Mouse (Mus musculus): ENCODE data around the gene Bdnf. TPM values are rescaled to one million over a fixed set of nuclear protein-coding genes. Genes with fewer than 3 reads are reported as not detected.

The Bdnf gene
- total and polyA plus RNA-seq, 3 experiments: 0.04 TPM; not detected in 2

DNA sequence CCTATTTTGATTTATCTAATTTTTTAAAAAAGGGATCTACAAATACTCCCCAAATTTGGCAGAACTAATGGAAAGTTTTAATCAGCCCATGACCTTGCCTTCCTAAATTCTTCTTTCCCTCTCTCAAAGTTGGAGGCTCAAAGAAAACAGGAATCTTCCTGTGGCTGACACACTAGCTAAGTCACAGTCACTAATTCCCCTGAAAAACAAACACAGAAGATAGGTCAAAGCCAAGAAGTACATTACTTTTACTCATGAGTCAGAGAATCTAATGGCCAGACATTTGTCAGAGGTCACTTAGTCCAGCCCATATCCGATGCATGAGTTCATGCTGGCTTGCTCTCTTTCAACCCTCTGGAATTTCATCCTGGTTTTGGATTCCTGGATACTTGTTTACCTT lies 6.6 kb downstream of the Bdnf start:
- no peaks in the 10 kb centered on the region for H3K27me3 ChIP-seq (replicated peaks)
- no peaks in the 10 kb centered on the region for H3K4me1 ChIP-seq (ENCODE audit: control insufficient read depth in 1 of 2, insufficient read depth in 2 of 2)
- TF ChIP-seq ETS1 (conservative IDR thresholded peaks at IDR 0.05; ENCODE audit: low read depth, low read length) (no peak), MXI1 (IDR thresholded peaks at IDR 0.05; ENCODE audit: low read depth, low read length) (no peak), MYC (IDR thresholded peaks at IDR 0.05; ENCODE audit: low read depth, low read length) (no peak), EP300 (IDR thresholded peaks at IDR 0.05; ENCODE audit: low read length) (no peak), NELFE (IDR thresholded peaks at IDR 0.05; ENCODE audit: low read depth, low read length) (no peak), IRF4 (IDR thresholded peaks at IDR 0.05; ENCODE audit: low read depth, low read length) (no peak), POLR2AphosphoS2 (IDR thresholded peaks at IDR 0.05; ENCODE audit: low read depth, low read length) (no peak), POLR2A (IDR thresholded peaks at IDR 0.05; ENCODE audit: low read depth, low read length) (no peak), RAD21 (IDR thresholded peaks at IDR 0.05; ENCODE audit: low read depth, low read length) (no peak), GABPA (IDR thresholded peaks at IDR 0.05; ENCODE audit: insufficient replicate concordance, low read depth, low read length) (no peak), MEF2A (IDR thresholded peaks at IDR 0.05; ENCODE audit: borderline replicate concordance, low read depth, low read length) (no peak), HCFC1 (IDR thresholded peaks at IDR 0.05; ENCODE audit: low read depth, low read length) (no peak), SIN3A (IDR thresholded peaks at IDR 0.05; ENCODE audit: low read length) (no peak), CHD1 (IDR thresholded peaks at IDR 0.05; ENCODE audit: low read depth, low read length) (no peak), CHD2 (IDR thresholded peaks at IDR 0.05; ENCODE audit: low read length) (no peak)
- dilution Hi-C loops (cut with MboI; ENCODE audit: extremely low pct_ligation_motif_present, extremely low pct_unique_long_range_greater_than_20kb, low sequenced_read_pairs) (no loop called here), in situ Hi-C loops (cut with MboI; ENCODE audit: low pct_ligation_motif_present, low pct_unique_long_range_greater_than_20kb, low sequenced_read_pairs) (loop anchor here (25.0 kb wide), 2 partner anchors 794 to 969 kb away; no protein-coding TSS in a partner anchor)
- no peaks in the 10 kb centered on the region for H3K79me2 ChIP-seq (replicated peaks; ENCODE audit: control insufficient read depth, extremely low read depth, insufficient read depth, poor library complexity, severe bottlenecking)
- H3K9me3 ChIP-seq (replicated peaks; ENCODE audit: low read length): no peaks in the 10 kb centered on the region
- no peak overlapping the region for H3K4me3 ChIP-seq (replicated peaks in 1 of 3; ENCODE audit: low read depth in 2 of 3, low read length in 2 of 3, poor library complexity in 1 of 3)
- no peak for DNase-seq (ENCODE audit: extremely low read depth)
- no peak overlapping the region for H3K4me2 ChIP-seq (ENCODE audit: insufficient read depth, low read depth, poor library complexity, severe bottlenecking)
- H3K36me3 ChIP-seq (replicated peaks in 1 of 2; ENCODE audit: control insufficient read depth in 1 of 2, insufficient read depth in 1 of 2, low read length in 1 of 2): no peaks in the 10 kb centered on the region
- H3K27ac ChIP-seq (ENCODE audit: insufficient read depth, low read depth): no peak overlapping the region
- no peak overlapping the region for H3K9ac ChIP-seq (ENCODE audit: insufficient read depth, low read depth)

DNA sequence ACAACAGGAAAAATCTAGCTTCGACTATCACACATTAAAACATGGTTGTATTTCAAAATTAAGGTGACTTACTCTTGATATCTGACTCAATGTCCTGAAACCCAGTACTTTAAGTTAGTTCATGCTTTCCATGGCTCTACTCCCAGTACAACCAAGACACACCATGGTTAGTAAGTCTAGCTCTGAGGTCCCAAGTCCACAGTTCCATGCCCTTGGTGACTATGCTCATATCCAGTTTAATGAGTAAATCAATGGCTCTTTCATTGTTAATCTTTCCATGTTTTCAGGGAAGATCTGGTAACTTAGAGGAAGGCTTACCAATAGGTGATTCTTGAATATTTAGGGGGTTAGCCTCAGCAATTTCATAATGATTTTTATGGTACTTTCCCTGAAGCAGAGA lies 14.2 kb downstream of the Bdnf start:
- in situ Hi-C loops (cut with MboI; ENCODE audit: low pct_ligation_motif_present, low pct_unique_long_range_greater_than_20kb, low sequenced_read_pairs) (loop anchor here (25.0 kb wide), 2 partner anchors 801 to 976 kb away; no protein-coding TSS in a partner anchor), dilution Hi-C loops (cut with MboI; ENCODE audit: extremely low pct_ligation_motif_present, extremely low pct_unique_long_range_greater_than_20kb, low sequenced_read_pairs) (no loop called here)
- H3K4me2 ChIP-seq (ENCODE audit: insufficient read depth, low read depth, poor library complexity, severe bottlenecking): no peak overlapping the region
- no peaks in the 10 kb centered on the region for H3K9me3 ChIP-seq (replicated peaks; ENCODE audit: low read length)
- H3K27ac ChIP-seq (ENCODE audit: insufficient read depth, low read depth): no peak overlapping the region
- TF ChIP-seq JUND (conservative IDR thresholded peaks at IDR 0.05; ENCODE audit: low read depth, low read length): no peak
- no peak for TF ChIP-seq ZC3H11A (IDR thresholded peaks at IDR 0.05; ENCODE audit: low read depth, low read length)
- no peak for TF ChIP-seq NRF1 (IDR thresholded peaks at IDR 0.05; ENCODE audit: low read depth, low read length)
- no peak for TF ChIP-seq KAT2A (IDR thresholded peaks at IDR 0.05; ENCODE audit: insufficient replicate concordance, low read length)
- no peaks in the 10 kb centered on the region for H3K4me1 ChIP-seq (ENCODE audit: control insufficient read depth in 1 of 2, insufficient read depth in 2 of 2)
- no peak overlapping the region for H3K9ac ChIP-seq (ENCODE audit: insufficient read depth, low read depth)
- H3K36me3 ChIP-seq (replicated peaks in 1 of 2; ENCODE audit: control insufficient read depth in 1 of 2, insufficient read depth in 1 of 2, low read length in 1 of 2): no peaks in the 10 kb centered on the region
- H3K27me3 ChIP-seq (replicated peaks): no peaks in the 10 kb centered on the region
- DNase-seq (ENCODE audit: extremely low read depth): no peak
- no peaks in the 10 kb centered on the region for H3K79me2 ChIP-seq (replicated peaks; ENCODE audit: control insufficient read depth, extremely low read depth, insufficient read depth, poor library complexity, severe bottlenecking)
- no peak overlapping the region for H3K4me3 ChIP-seq (replicated peaks in 1 of 3; ENCODE audit: low read depth in 2 of 3, low read length in 2 of 3, poor library complexity in 1 of 3)
